Mouse (Mus musculus) pancreas, adult 10 weeks (tissue): Measurements from ENCODE around the gene Gm11007. TPM values are rescaled to one million over a fixed set of nuclear protein-coding genes. Genes with fewer than 3 reads are reported as not detected.

Source experiments
- polyA plus RNA-seq: library from polyadenylated mRNA; stranded (reverse); fragments of 350-450 nt; fragmentation: Illumina TruSeq; extraction: RNeasy Lipid Tissue Mini Kit (QIAGEN cat#74804); gene quantifications from one replicate; pipeline ENCODE4 v1.2.3, GENCODE M21; 2015; ENCODE audit warnings: low read depth, low replicate concordance; ENCODE audit not compliant: insufficient read depth

Gene Gm11007
- polyA plus RNA-seq, result not detected

DNA sequence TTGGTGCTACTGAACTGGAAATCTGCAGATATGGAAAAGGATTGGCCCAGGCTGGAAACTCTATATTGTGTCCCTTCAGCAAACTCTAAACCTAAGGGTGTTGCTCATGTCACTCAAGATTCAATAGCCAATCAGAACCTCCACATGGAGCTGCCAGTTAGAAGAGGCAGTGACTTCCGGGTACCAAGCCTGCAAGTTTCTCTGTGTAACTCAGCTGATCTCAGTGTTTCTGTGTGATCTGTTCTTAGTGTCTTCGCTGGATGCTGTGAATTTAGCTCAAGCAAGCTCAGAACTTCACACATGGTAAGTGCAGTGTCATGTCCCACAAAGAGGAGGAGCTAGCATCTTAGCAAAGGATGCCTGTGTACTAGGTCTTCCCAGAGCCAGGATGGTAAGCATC lies at the start of gene Gm11007:
TSS of gene Gm11007 (plus strand) at position 301 of the 400 bp plus-strand sequence.

Other genes starting within 250 kb of the Gm11007 start
- 2.8 TPM for gene Gm4724, start 208.2 kb upstream of the Gm11007 start, polyA plus RNA-seq
- 3.9 TPM for gene Zfp965, start 174.0 kb upstream of the Gm11007 start, polyA plus RNA-seq
- gene Zfp969, start 59.7 kb downstream of the Gm11007 start, polyA plus RNA-seq, result not detected
- not detected for gene Gm2007, start 97.6 kb downstream of the Gm11007 start, polyA plus RNA-seq
- gene Gm14288, start 157.1 kb downstream of the Gm11007 start, polyA plus RNA-seq, result 3.3 TPM
- gene Gm6710, start 225.2 kb downstream of the Gm11007 start, polyA plus RNA-seq, result 2.8 TPM